Mouse (Mus musculus) liver, embryonic 16.5 days (tissue): Measurements from ENCODE around the gene Pde6c. TPM values are rescaled to one million over a fixed set of nuclear protein-coding genes. Genes with fewer than 3 reads are reported as not detected.

Experiments used
- ATAC-seq: fragments of 200-750 bp; cut with Nextera tagmentation; 2 replicates; pipeline ENCODE4 v1.8.0; 2017; ENCODE audit warnings: low read depth, mild to moderate bottlenecking, moderate number of reproducible peaks, moderate library complexity
- H3K27ac ChIP-seq: fragments of 300-500 bp; sonication (generic); 2 replicates; pipeline ENCODE4 v1.5.1; 2014; ENCODE audit warnings: mild to moderate bottlenecking, low read length
- H3K27me3 ChIP-seq: fragments of 300-500 bp; sonication (generic); 2 replicates; pipeline ENCODE4 v1.6.1; 2014; ENCODE audit warnings: low read depth, low read length, mixed read lengths; ENCODE audit not compliant: control insufficient read depth, insufficient read depth
- H3K36me3 ChIP-seq: fragments of 300-500 bp; sonication (generic); 2 replicates; pipeline ENCODE4 v1.6.1; 2014; ENCODE audit warnings: mild to moderate bottlenecking; ENCODE audit not compliant: control insufficient read depth, insufficient read depth
- H3K4me1 ChIP-seq: fragments of 300-500 bp; sonication (generic); 2 replicates; pipeline ENCODE4 v1.6.1; 2014; ENCODE audit warnings: low read depth, low read length, mixed read lengths; ENCODE audit not compliant: control insufficient read depth
- H3K4me2 ChIP-seq: fragments of 300-500 bp; sonication (generic); 2 replicates; pipeline ENCODE4 v1.6.1; 2014; ENCODE audit warnings: low read depth, low read length, mixed read lengths
- H3K4me3 ChIP-seq: fragments of 300-500 bp; sonication (generic); 2 replicates; pipeline ENCODE4 v1.5.1; 2014; ENCODE audit warnings: low read depth, mild to moderate bottlenecking, low read length
- H3K9ac ChIP-seq: fragments of 300-500 bp; sonication (generic); 2 replicates; pipeline ENCODE4 v1.6.1; 2014; ENCODE audit warnings: low read depth, low read length
- H3K9me3 ChIP-seq: fragments of 300-500 bp; sonication (generic); replicated peaks from 2 replicates; pipeline ENCODE4 v1.6.1; 2016; ENCODE audit warnings: low read length; ENCODE audit not compliant: control insufficient read depth
- WGBS: fragments of 180-500 bp; shearing (Covaris S2); extraction: QIAGEN DNeasy Blood & Tissue Kit; methylation state at CpG from one replicate; pipeline ENCODE4 v1.1.7; 2014; ENCODE audit not compliant: insufficient replicate concordance; 5-methylcytosine and 5-hydroxymethylcytosine counted together
- polyA plus RNA-seq: library from polyadenylated mRNA; unstranded; fragments of >200 nt; fragmentation: Nextera tagmentation; extraction: Ambion mirVana; gene quantifications from 2 replicates; pipeline ENCODE4 v1.2.1, GENCODE M21; 2015

Gene Pde6c
- polyA plus RNA-seq, 1 experiment from 2014 or later = 7.1 TPM

GRCm38 (mm10) chr19:38223905-38224684 is 91.5 kb downstream of the Pde6c start, which contains the start of gene Fra10ac1:
TSS of gene Fra10ac1 (minus strand) at chr19:38224156.
- peak within 1 kb of the TSS; percentile 74 for H3K9ac ChIP-seq
- WGBS = under 1% methylated on average over 49 of the region's 49 CpGs

DNA sequence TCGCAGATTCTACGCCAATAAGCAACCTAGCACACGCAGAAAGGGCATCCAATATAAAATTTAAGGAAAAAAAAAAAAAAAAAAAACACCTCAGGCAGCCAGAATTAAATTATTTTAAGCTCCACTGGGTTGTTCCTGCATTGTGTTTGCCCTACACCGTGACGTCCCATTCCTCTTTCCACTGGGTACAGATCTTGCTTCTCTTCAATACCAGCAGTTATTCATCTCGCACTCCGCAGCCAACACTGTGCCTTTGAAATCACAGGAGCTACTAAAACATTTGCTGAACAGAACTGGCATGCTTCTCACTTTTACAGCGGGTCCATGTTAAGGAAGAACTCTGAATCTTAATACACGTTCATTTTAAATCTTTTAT is 92.1 kb downstream of the Pde6c start:
- Histone ChIP-seq H3K4me2 (peak overlapping the region; percentile 71), H3K4me3 (peak overlapping the region; percentile 70), H3K27me3 (no peaks in the 10 kb centered on the region), H3K4me1 (peaks cover 10% of the 10 kb centered on the region), H3K9ac (peak overlapping the region; percentile 74; the same call in 1 of the 2 replicates), H3K36me3 (no peaks in the 10 kb centered on the region), H3K9me3 (no peaks in the 10 kb centered on the region; the same call in 1 of the 2 replicates), H3K27ac (no peak overlapping the region)
- 21% methylated on average over 9 of the region's 9 CpGs for WGBS
- no peak for ATAC-seq

More at GRCm38 (mm10) chr19:38223905-38224684, 91.5 kb downstream of the Pde6c start, which contains the start of gene Fra10ac1:
- Histone ChIP-seq H3K27ac (peak within 1 kb of the TSS; percentile 67), H3K27me3 (no peaks in the 10 kb centered on the region), H3K36me3 (no peaks in the 10 kb centered on the region), H3K4me1 (peaks cover 10% of the 10 kb centered on the region), H3K4me3 (peak within 1 kb of the TSS; percentile 70), H3K4me2 (peak within 1 kb of the TSS; percentile 71), H3K9me3 (no peaks in the 10 kb centered on the region)
- peak; percentile 95 for ATAC-seq

DNA sequence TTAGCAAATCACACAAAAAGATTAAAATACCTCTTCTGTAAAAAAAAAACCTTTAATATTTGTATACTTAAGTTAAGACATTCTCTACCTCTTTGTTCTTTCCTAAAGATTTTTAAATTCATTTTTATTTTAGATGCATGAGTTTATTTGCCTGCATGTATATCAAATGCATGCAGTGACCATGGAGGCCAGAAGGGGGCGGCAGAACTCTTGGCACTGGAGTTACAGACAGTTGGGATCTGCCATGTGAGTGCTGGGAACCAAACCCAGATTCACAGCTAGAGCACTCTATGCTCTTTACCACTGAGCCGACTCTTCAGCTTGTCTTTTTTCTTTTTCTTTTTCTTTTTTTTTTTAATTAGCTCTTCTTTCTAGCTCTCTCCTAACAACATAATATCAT is 96.1 kb downstream of the Pde6c start:
- 43% methylated on average over 2 of the region's 2 CpGs for WGBS
- Histone ChIP-seq H3K27ac (no peak overlapping the region), H3K9ac (no peak overlapping the region), H3K27me3 (no peaks in the 10 kb centered on the region), H3K4me1 (peaks cover 6% of the 10 kb centered on the region; the same call in 1 of the 2 replicates), H3K36me3 (no peaks in the 10 kb centered on the region), H3K4me2 (no peak overlapping the region), H3K4me3 (no peak overlapping the region), H3K9me3 (no peaks in the 10 kb centered on the region; the same call in 1 of the 2 replicates)
- ATAC-seq = no peak

GRCm38 (mm10) chr19:38232087-38232486 is 99.5 kb downstream of the Pde6c start:
- no peak for ATAC-seq
- no peaks in the 10 kb centered on the region for H3K27me3 ChIP-seq
- H3K27ac ChIP-seq = no peak overlapping the region
- no peak overlapping the region for H3K9ac ChIP-seq
- H3K4me3 ChIP-seq = no peak overlapping the region
- no peaks in the 10 kb centered on the region; the same call in 1 of the 2 replicates for H3K9me3 ChIP-seq
- no peaks in the 10 kb centered on the region for H3K4me1 ChIP-seq
- 31% methylated on average over 8 of the region's 8 CpGs for WGBS
- H3K36me3 ChIP-seq = no peaks in the 10 kb centered on the region
- H3K4me2 ChIP-seq = no peak overlapping the region

DNA sequence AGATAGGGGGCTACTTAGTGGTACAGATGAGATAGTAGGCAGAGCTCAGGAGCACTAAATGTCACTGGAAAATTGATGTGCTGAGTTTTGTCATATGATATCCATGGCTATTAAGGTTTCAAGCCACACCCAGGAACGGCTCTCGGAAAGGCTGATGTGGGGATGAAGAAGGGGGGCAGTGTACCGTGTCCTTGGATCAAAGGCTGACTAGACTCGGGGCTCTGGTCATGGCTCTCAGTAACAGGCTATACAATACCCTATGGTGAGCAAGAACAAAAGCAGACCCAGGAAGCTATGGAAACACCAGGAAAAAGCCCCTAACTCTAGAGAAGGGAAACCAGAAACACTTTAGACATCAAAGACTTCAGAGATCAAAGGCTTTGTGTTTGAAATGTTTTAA is 99.9 kb downstream of the Pde6c start:
- WGBS = 31% methylated on average over 4 of the region's 4 CpGs
- ATAC-seq = no peak
- no peak overlapping the region for H3K27ac ChIP-seq
- H3K9me3 ChIP-seq = no peaks in the 10 kb centered on the region; the same call in 1 of the 2 replicates
- H3K4me2 ChIP-seq = no peak overlapping the region
- no peak overlapping the region for H3K9ac ChIP-seq
- H3K36me3 ChIP-seq = no peaks in the 10 kb centered on the region
- H3K4me1 ChIP-seq = no peaks in the 10 kb centered on the region
- no peak overlapping the region for H3K4me3 ChIP-seq
- H3K27me3 ChIP-seq = no peaks in the 10 kb centered on the region

Other genes with a start within 250 kb of the Pde6c start
- gene Myof, start 89.2 kb upstream of the Pde6c start, polyA plus RNA-seq = 1.7 and 1.9 TPM in 2 replicates
- 4.7 and 4.8 TPM in 2 replicates for gene Cep55, start 77.8 kb upstream of the Pde6c start, polyA plus RNA-seq
- 0.27 TPM in 2 replicates for gene Ffar4, start 35.7 kb upstream of the Pde6c start, polyA plus RNA-seq
- gene Rbp4, start 7.5 kb upstream of the Pde6c start, polyA plus RNA-seq = 2,010 and 2,083 TPM in 2 replicates
- gene Fra10ac1, start 91.4 kb downstream of the Pde6c start, polyA plus RNA-seq = 9.9 and 12.2 TPM in 2 replicates
- gene Lgi1, start 131.8 kb downstream of the Pde6c start, polyA plus RNA-seq = 0.08 TPM in 1 of 2 replicates, not detected in the other